Mouse (Mus musculus) neural tube, embryonic 15.5 days (tissue): ENCODE measurements at regions not wholly inside any gene's neighbourhood (a gene's known extent, or its start where the extent isn't known, plus 50 kb on each side); places are given as distances from the start of the nearest gene placed in this dataset.

Source experiments
- ATAC-seq: fragments of 200-750 bp; cut with Nextera tagmentation; 2 replicates; pipeline ENCODE4 v1.8.0; 2017; ENCODE audit warnings: mild to moderate bottlenecking, moderate TSS enrichment, moderate library complexity; ENCODE audit not compliant: low FRiP score
- H3K27ac ChIP-seq: fragments of 300-500 bp; sonication (generic); replicated peaks from 2 replicates; pipeline ENCODE4 v1.5.1; 2015; ENCODE audit warnings: mild to moderate bottlenecking, inconsistent platforms
- H3K27me3 ChIP-seq: fragments of 300-500 bp; sonication (generic); replicated peaks from 2 replicates; pipeline ENCODE4 v1.6.1; 2015; ENCODE audit warnings: inconsistent platforms
- H3K36me3 ChIP-seq: fragments of 300-500 bp; sonication (generic); 2 replicates; pipeline ENCODE4 v1.6.1; 2015; ENCODE audit warnings: inconsistent platforms
- H3K4me1 ChIP-seq: fragments of 300-500 bp; sonication (generic); 2 replicates; pipeline ENCODE4 v1.6.1; 2015; ENCODE audit warnings: inconsistent platforms
- H3K4me2 ChIP-seq: fragments of 300-500 bp; sonication (generic); 2 replicates; pipeline ENCODE4 v1.6.1; 2015; ENCODE audit warnings: inconsistent platforms, mild to moderate bottlenecking, moderate library complexity
- H3K4me3 ChIP-seq: fragments of 300-500 bp; sonication (generic); replicated peaks from 2 replicates; pipeline ENCODE4 v1.5.1; 2015; ENCODE audit warnings: mild to moderate bottlenecking, inconsistent platforms
- H3K9ac ChIP-seq: fragments of 300-500 bp; sonication (generic); replicated peaks from 2 replicates; pipeline ENCODE4 v1.6.1; 2015; ENCODE audit warnings: mild to moderate bottlenecking, inconsistent platforms
- H3K9me3 ChIP-seq: fragments of 300-500 bp; sonication (generic); replicated peaks from 2 replicates; pipeline ENCODE4 v1.6.1; 2016; ENCODE audit warnings: inconsistent platforms
- WGBS: fragments of 180-500 bp; shearing (Covaris S2); methylation state at CpG from one replicate; pipeline ENCODE4 v1.1.7; 2015; ENCODE audit warnings: mixed read lengths; 5-methylcytosine and 5-hydroxymethylcytosine counted together

GRCm38 (mm10) chr3:148489201-148489600 is 501.2 kb downstream of the Adgrl2 start:
- Histone ChIP-seq H3K27me3 (no peaks in the 10 kb centered on the region), H3K9me3 (no peaks in the 10 kb centered on the region), H3K36me3 (no peaks in the 10 kb centered on the region), H3K9ac (no peak overlapping the region), H3K4me2 (no peak overlapping the region), H3K27ac (no peak overlapping the region), H3K4me3 (no peak overlapping the region), H3K4me1 (no peaks in the 10 kb centered on the region)
- WGBS: 90% methylated on average over 4 of the region's 4 CpGs
- no peak for ATAC-seq

DNA sequence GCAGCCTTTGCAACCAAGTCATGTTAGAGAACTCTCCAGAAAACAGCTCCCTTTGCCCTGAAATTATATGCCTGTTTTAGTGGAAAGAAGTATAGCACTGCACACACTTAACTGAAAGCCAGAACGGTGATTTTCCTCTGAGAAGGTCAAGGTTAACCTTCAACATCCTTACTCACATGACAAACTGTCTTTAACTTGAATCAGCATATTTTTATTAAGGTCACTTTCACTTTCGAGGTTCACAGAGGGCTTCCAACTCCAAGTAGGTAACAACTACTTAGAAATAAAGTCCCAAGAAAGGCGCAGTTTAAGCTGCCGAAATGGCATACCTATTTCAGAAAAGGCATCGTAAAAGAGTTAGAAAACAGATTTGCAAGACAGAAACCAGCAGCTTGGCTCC is 502.4 kb downstream of the Adgrl2 start:
- H3K4me2 ChIP-seq: no peak overlapping the region
- WGBS: 85% methylated on average over 5 of the region's 5 CpGs
- no peak for ATAC-seq
- no peak overlapping the region for H3K27ac ChIP-seq
- H3K27me3 ChIP-seq: no peaks in the 10 kb centered on the region
- H3K9ac ChIP-seq: no peak overlapping the region
- H3K4me3 ChIP-seq: no peak overlapping the region
- H3K36me3 ChIP-seq: no peaks in the 10 kb centered on the region
- no peaks in the 10 kb centered on the region for H3K9me3 ChIP-seq
- H3K4me1 ChIP-seq: no peaks in the 10 kb centered on the region

DNA sequence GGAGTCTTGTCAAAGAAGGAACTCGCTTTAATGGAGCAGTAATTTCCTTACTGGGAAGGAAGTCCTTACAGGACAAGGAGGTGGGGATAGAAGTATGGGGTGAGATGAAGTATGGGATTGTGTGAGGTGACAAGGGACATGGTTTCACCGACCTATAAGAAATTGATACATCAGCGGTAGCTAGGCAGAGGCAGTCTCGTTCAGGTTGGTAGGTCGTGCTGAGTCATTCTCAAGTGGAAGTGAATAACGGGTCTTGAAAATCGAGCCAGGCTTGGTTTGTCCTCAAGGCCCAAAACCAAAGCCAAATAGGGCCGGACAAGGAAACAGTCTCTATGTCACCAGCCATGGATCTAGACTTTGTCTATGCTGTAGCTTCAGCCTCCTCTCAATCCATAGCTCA is 514.5 kb downstream of the Adgrl2 start:
- H3K27ac ChIP-seq: no peak overlapping the region

DNA sequence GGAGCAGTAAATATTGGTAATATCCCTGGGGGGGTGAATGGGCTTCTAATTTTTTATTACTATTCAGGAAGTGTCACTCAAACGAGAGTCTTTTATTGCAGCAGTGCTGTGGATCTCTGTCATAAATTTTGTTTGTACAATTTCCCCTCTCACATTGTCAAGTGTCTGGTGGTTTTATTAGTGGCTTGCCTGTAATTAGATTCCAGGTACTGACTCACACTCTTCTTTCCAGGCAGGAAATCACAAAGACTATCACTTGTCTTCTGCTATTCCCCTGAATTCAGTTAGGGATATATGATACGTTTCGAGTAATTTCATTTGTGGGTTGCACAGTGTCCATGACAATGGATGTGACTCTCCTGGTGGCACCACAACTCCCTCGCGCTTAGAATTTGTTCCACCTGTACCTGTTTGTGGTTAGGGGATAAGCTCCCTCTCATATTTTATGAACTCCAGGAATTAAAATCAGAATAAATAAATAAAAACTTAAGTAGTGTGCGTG is 517.4 kb downstream of the Adgrl2 start:
- Histone ChIP-seq H3K4me3 (no peak overlapping the region), H3K4me2 (no peak overlapping the region), H3K4me1 (no peaks in the 10 kb centered on the region), H3K9ac (no peak overlapping the region), H3K9me3 (no peaks in the 10 kb centered on the region), H3K36me3 (no peaks in the 10 kb centered on the region), H3K27ac (no peak overlapping the region), H3K27me3 (no peaks in the 10 kb centered on the region)
- no peak for ATAC-seq
- WGBS: 72% methylated on average over 6 of the region's 6 CpGs

More for the DNA sequence above, 514.5 kb downstream of the Adgrl2 start:
- Histone ChIP-seq H3K27me3 (no peaks in the 10 kb centered on the region), H3K9ac (no peak overlapping the region), H3K4me2 (no peak overlapping the region), H3K9me3 (no peaks in the 10 kb centered on the region), H3K36me3 (no peaks in the 10 kb centered on the region), H3K4me3 (no peak overlapping the region), H3K4me1 (no peaks in the 10 kb centered on the region)
- 95% methylated on average over 8 of the region's 8 CpGs for WGBS
- ATAC-seq: no peak

- no peaks in the 10 kb centered on the region for H3K27me3 ChIP-seq
- ATAC-seq: no peak
These were observed 524.9 kb downstream of the Adgrl2 start for GRCm38 (mm10) chr3:148465456-148465855.

GRCm38 (mm10) chr3:148462791-148463190 is 527.6 kb downstream of the Adgrl2 start:
- H3K27ac ChIP-seq: no peak overlapping the region
- no peaks in the 10 kb centered on the region for H3K9me3 ChIP-seq
- 73% methylated on average over 10 of the region's 10 CpGs for WGBS
- no peaks in the 10 kb centered on the region for H3K4me1 ChIP-seq
- H3K27me3 ChIP-seq: no peaks in the 10 kb centered on the region
- no peak overlapping the region for H3K4me2 ChIP-seq
- ATAC-seq: no peak
- H3K4me3 ChIP-seq: no peak overlapping the region
- H3K36me3 ChIP-seq: no peaks in the 10 kb centered on the region
- H3K9ac ChIP-seq: no peak overlapping the region

More at GRCm38 (mm10) chr3:148465456-148465855, 524.9 kb downstream of the Adgrl2 start:
- Histone ChIP-seq H3K27ac (no peak overlapping the region), H3K36me3 (no peaks in the 10 kb centered on the region), H3K9me3 (no peaks in the 10 kb centered on the region), H3K9ac (no peak overlapping the region), H3K4me3 (no peak overlapping the region), H3K4me2 (no peak overlapping the region), H3K4me1 (no peaks in the 10 kb centered on the region)
- 85% methylated on average over 3 of the region's 3 CpGs for WGBS

GRCm38 (mm10) chr3:148448888-148449287 is 541.5 kb downstream of the Adgrl2 start:
- Histone ChIP-seq H3K27ac (no peak overlapping the region), H3K9me3 (no peaks in the 10 kb centered on the region), H3K4me1 (no peaks in the 10 kb centered on the region), H3K4me2 (no peak overlapping the region), H3K27me3 (no peaks in the 10 kb centered on the region), H3K36me3 (no peaks in the 10 kb centered on the region), H3K9ac (no peak overlapping the region), H3K4me3 (no peak overlapping the region)
- ATAC-seq: no peak
- WGBS: 69% methylated on average over 3 of the region's 3 CpGs

DNA sequence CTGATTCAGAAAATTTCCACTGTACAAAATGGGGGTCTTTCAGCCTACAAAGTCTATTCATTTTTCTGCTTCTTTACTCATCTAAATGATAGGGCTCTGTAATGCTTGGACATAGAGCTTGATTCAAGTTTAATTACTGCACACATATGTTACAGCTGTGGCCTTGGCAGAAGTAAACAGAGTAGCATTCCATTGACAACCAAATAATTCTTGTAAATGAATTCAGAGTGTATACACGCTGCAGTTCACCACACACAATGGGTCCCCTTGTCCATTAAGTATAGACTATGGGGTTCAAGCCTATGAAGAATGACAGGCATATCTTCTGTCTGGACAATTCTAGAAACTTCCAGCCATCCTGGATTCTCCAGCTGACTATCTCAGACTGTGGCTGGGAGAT is 541.9 kb downstream of the Adgrl2 start:
- 9% methylated on average over 1 of the region's 1 CpGs for WGBS
- no peak overlapping the region for H3K4me3 ChIP-seq
- no peak overlapping the region for H3K27ac ChIP-seq
- H3K27me3 ChIP-seq: no peaks in the 10 kb centered on the region
- H3K36me3 ChIP-seq: no peaks in the 10 kb centered on the region
- ATAC-seq: no peak
- H3K4me2 ChIP-seq: no peak overlapping the region
- no peaks in the 10 kb centered on the region for H3K9me3 ChIP-seq
- H3K4me1 ChIP-seq: no peaks in the 10 kb centered on the region
- H3K9ac ChIP-seq: no peak overlapping the region

DNA sequence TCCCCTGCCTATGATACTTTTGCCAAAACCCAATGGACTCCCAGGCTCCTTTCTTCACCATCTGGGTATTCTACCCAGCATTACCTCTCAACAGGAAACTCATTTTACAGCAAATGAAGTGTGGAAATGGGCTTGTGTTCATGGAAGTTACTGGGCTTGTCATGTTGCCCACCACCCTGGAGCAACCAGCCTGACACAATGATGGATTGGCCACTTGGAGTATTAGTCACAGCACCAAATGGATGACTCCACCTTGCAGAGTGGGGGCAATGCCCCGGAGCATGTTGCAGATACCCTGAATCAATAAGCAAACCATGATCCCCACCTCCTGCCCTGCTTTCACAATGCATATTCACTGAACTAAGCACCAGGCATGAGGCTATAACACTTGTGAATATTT is 543.5 kb downstream of the Adgrl2 start:
- no peak overlapping the region for H3K4me2 ChIP-seq

DNA sequence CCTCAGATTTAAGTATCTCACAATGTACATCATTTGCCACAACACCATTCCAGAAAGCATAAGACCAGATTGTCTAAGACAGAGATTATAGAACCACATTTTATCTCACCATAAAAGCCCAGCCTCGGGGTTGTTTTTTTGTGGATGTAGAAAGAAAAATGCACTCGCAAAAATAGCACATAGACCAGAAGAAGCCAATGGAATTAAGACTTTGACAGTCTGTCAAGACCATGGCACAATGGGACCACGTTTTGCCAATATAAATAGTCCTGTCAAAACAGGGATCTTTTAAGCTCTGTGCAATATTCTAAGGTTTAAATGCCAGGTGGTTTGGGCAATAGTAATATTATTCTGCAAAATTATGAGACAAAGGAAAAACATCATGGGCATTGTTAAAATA is 547.3 kb downstream of the Adgrl2 start:
- 77% methylated on average over 3 of the region's 3 CpGs for WGBS
- no peaks in the 10 kb centered on the region for H3K9me3 ChIP-seq
- no peak overlapping the region for H3K4me2 ChIP-seq
- no peaks in the 10 kb centered on the region for H3K27me3 ChIP-seq
- H3K27ac ChIP-seq: no peak overlapping the region
- no peaks in the 10 kb centered on the region for H3K36me3 ChIP-seq
- no peak overlapping the region for H3K4me3 ChIP-seq
- ATAC-seq: no peak
- H3K9ac ChIP-seq: no peak overlapping the region
- H3K4me1 ChIP-seq: no peaks in the 10 kb centered on the region

More for the DNA sequence above, 543.5 kb downstream of the Adgrl2 start:
- H3K4me1 ChIP-seq: no peaks in the 10 kb centered on the region
- no peaks in the 10 kb centered on the region for H3K27me3 ChIP-seq
- H3K4me3 ChIP-seq: no peak overlapping the region
- H3K9me3 ChIP-seq: no peaks in the 10 kb centered on the region
- ATAC-seq: no peak
- no peaks in the 10 kb centered on the region for H3K36me3 ChIP-seq
- 62% methylated on average over 1 of the region's 1 CpGs for WGBS
- H3K27ac ChIP-seq: no peak overlapping the region
- H3K9ac ChIP-seq: no peak overlapping the region

DNA sequence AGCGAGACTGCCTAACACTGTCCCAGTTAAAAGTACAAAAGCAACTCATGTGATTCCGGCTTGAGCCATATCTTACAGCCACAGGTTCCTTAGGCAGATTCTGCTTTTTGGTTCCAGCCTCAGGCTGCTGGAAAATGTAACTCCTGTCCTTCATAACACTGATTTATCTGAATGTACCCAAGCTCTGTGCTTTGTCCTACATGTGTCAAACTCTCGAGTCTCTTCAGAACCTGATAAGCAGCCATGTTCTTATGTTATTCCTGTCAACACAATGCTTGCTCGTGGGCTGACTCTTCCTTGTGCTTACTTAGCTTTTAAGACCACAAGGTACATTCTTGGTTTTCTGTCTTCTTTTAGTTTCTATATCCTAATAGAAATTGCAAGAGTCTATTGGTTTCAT is 556.3 kb downstream of the Adgrl2 start:
- no peak overlapping the region for H3K4me2 ChIP-seq
- no peaks in the 10 kb centered on the region for H3K4me1 ChIP-seq
- 91% methylated on average over 4 of the region's 4 CpGs for whole genome bisulfite sequencing
- H3K9me3 ChIP-seq: no peaks in the 10 kb centered on the region
- no peaks in the 10 kb centered on the region for H3K27me3 ChIP-seq
- no peaks in the 10 kb centered on the region for H3K36me3 ChIP-seq
- H3K9ac ChIP-seq: no peak overlapping the region
- H3K4me3 ChIP-seq: no peak overlapping the region
- H3K27ac ChIP-seq: no peak overlapping the region
- ATAC-seq: no peak

- WGBS: 74% methylated on average over 10 of the region's 10 CpGs
- Histone ChIP-seq H3K9me3 (no peaks in the 10 kb centered on the region), H3K4me2 (no peak overlapping the region), H3K36me3 (no peaks in the 10 kb centered on the region), H3K4me3 (no peak overlapping the region), H3K9ac (no peak overlapping the region), H3K4me1 (peaks cover 16% of the 10 kb centered on the region), H3K27ac (no peak overlapping the region), H3K27me3 (peaks cover 10% of the 10 kb centered on the region; the same call in 1 of the 2 replicates)
- ATAC-seq: no peak
These were observed 561.1 kb downstream of the Adgrl2 start for GRCm38 (mm10) chr3:148429012-148429865.
